Mouse (Mus musculus) midbrain, postnatal 0 days (tissue): ENCODE measurements at regions not wholly inside any gene's neighbourhood (a gene's known extent, or its start where the extent isn't known, plus 50 kb on each side); places are given as distances from the start of the nearest gene placed in this dataset.
A peak's percentile ranks its signal among the peaks of the same experiment; 100 is the strongest.
"Not testable (repeated sequence)": the region's sequence is repeated elsewhere in the genome, so short reads cannot be mapped to it uniquely, and the experiment has no call there.

Experiments used
- ATAC-seq: fragments of 200-750 bp; cut with Nextera tagmentation; 2 replicates; pipeline ENCODE4 v1.8.0; 2017; ENCODE audit warnings: moderate number of reproducible peaks, mild to moderate bottlenecking, moderate TSS enrichment, moderate library complexity; ENCODE audit not compliant: low FRiP score
- DNase-seq: peaks from one replicate; pipeline ENCODE4 v3.0.0-alpha.2; 2015; ENCODE audit warnings: low spot score
- H3K27ac ChIP-seq: fragments of 300-500 bp; sonication (generic); 2 replicates; pipeline ENCODE4 v1.5.1; 2014; ENCODE audit warnings: low read depth, mild to moderate bottlenecking, low read length, mixed read lengths
- H3K27me3 ChIP-seq: fragments of 300-500 bp; sonication (generic); 2 replicates; pipeline ENCODE4 v1.6.1; 2014; ENCODE audit warnings: low read length, control low read depth, mixed read lengths; ENCODE audit not compliant: insufficient read depth
- H3K36me3 ChIP-seq: fragments of 300-500 bp; sonication (generic); 2 replicates; pipeline ENCODE4 v1.6.1; 2014; ENCODE audit warnings: low read length, control low read depth, mixed read lengths; ENCODE audit not compliant: insufficient read depth
- H3K4me1 ChIP-seq: fragments of 300-500 bp; sonication (generic); 2 replicates; pipeline ENCODE4 v1.6.1; 2014; ENCODE audit warnings: mild to moderate bottlenecking, control low read depth, antibody characterized with exemption, low read length, mixed read lengths; ENCODE audit not compliant: insufficient read depth
- H3K4me2 ChIP-seq: fragments of 300-500 bp; sonication (generic); 2 replicates; pipeline ENCODE4 v1.6.1; 2014; ENCODE audit warnings: low read depth, mild to moderate bottlenecking, low read length, mixed read lengths; ENCODE audit not compliant: poor library complexity, severe bottlenecking
- H3K4me3 ChIP-seq: fragments of 300-500 bp; sonication (generic); 2 replicates; pipeline ENCODE4 v1.5.1; 2014; ENCODE audit warnings: low read depth, mild to moderate bottlenecking, low read length, moderate library complexity
- H3K9ac ChIP-seq: fragments of 300-500 bp; sonication (generic); replicated peaks from 2 replicates; pipeline ENCODE4 v1.6.1; 2014; ENCODE audit warnings: mild to moderate bottlenecking, low read length, moderate library complexity, mixed read lengths; ENCODE audit not compliant: poor library complexity, severe bottlenecking
- H3K9me3 ChIP-seq: fragments of 300-500 bp; sonication (generic); 2 replicates; pipeline ENCODE4 v1.6.1; 2016; ENCODE audit warnings: low read length, control low read depth
- CTCF ChIP-seq: IDR thresholded peaks from 2 replicates; pipeline ENCODE4 v1.5.1; 2016; ENCODE audit warnings: antibody characterized with exemption, mild to moderate bottlenecking
- WGBS: fragments of 180-500 bp; shearing (Covaris S2); extraction: QIAGEN DNeasy Blood & Tissue Kit; methylation state at CpG from one replicate; pipeline ENCODE4 v1.1.7; 2014; 5-methylcytosine and 5-hydroxymethylcytosine counted together

- no peak for ATAC-seq
- Histone ChIP-seq H3K9ac (no peak overlapping the region), H3K4me1 (no peaks in the 10 kb centered on the region), H3K4me2 (no peak overlapping the region), H3K27ac (no peak overlapping the region), H3K4me3 (no peak overlapping the region), H3K27me3 (no peaks in the 10 kb centered on the region), H3K36me3 (no peaks in the 10 kb centered on the region), H3K9me3 (no peaks in the 10 kb centered on the region)
- no peak for DNase-seq
- no peak for TF ChIP-seq CTCF
- 63% methylated on average over 4 of the region's 4 CpGs for WGBS
Measured at GRCm38 (mm10) chr3:6100863-6101262, 350.3 kb downstream of the Gm8797 start.

- TF ChIP-seq CTCF, result no peak
- Histone ChIP-seq H3K9me3 (no peaks in the 10 kb centered on the region), H3K4me2 (no peak overlapping the region), H3K27ac (no peak overlapping the region), H3K9ac (no peak overlapping the region), H3K4me3 (no peak overlapping the region), H3K4me1 (no peaks in the 10 kb centered on the region), H3K27me3 (no peaks in the 10 kb centered on the region), H3K36me3 (no peaks in the 10 kb centered on the region)
- no peak for ATAC-seq
- DNase-seq, result peak; percentile 5
- WGBS, result 73% methylated on average over 1 of the region's 1 CpGs
Measured at GRCm38 (mm10) chr3:6102866-6103265, 352.3 kb downstream of the Gm8797 start.

DNA sequence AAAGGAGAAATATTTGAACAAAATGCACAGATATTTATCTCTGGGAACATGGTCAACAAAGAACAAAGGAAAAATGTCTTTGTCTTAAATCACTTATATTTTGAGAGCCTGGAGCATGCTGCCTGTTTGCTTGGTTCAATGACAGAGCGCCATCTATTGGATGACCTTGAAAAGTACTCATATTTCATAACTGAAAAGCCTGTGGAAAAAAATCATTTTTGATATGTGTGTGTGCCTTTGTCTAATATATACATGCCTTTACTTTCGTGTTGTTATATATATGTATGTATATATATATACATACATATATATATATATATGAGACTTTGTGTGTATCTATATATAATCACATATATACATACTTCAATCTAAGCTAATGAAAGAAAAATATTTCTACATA lies 356.1 kb downstream of the Gm8797 start:
- Histone ChIP-seq H3K4me2 (no peak overlapping the region), H3K9ac (no peak overlapping the region), H3K27me3 (no peaks in the 10 kb centered on the region), H3K4me1 (no peaks in the 10 kb centered on the region), H3K9me3 (no peaks in the 10 kb centered on the region), H3K27ac (no peak overlapping the region), H3K36me3 (no peaks in the 10 kb centered on the region), H3K4me3 (no peak overlapping the region)
- peak; percentile 79 for TF ChIP-seq CTCF
- DNase-seq (peak; percentile 85), ATAC-seq (peak; percentile 52; the same call in 1 of the 2 replicates)
- 7% methylated on average over 2 of the region's 2 CpGs for WGBS

DNA sequence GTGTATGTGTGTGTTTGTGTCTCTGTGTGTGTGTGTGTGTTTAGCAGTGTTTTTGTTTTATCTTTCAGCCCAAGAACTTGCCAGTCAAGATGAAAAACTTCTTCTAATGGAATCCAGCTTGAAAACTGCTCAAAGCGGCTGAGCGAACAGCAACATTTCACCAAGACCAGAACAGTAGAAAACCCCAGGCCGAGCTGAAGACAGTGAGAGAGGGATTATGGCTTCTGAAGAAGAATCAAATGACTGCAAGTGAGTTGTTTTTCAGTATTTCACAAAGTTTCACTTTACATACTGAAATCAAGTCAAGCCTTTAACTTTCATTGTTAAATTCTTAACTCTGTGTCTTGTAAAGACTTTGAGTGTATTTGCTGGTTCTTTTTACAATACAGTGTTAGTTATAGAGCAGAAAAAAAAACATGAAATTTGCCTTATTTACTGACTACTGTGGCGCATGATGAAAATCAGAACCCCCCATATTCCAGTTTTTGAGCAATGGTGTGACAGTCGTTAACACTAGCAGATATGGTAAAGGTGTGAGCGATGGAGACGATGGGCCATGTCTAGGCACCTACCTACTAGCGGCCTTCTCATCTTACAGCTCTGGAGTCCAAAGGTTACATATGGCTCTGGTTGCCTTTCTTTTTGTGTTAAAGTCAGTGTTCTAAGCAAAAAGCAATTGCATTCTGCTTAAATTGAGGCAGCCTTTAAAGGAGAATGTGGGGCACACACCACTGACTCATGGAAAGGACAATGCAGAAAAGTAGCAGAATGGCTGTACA lies 357.0 kb downstream of the Gm8797 start:
- Histone ChIP-seq H3K4me2 (no peak overlapping the region), H3K4me1 (no peaks in the 10 kb centered on the region), H3K9me3 (no peaks in the 10 kb centered on the region), H3K4me3 (no peak overlapping the region), H3K9ac (no peak overlapping the region), H3K27ac (no peak overlapping the region), H3K36me3 (no peaks in the 10 kb centered on the region), H3K27me3 (no peaks in the 10 kb centered on the region)
- DNase-seq, result no peak
- WGBS, result 76% methylated on average over 8 of the region's 8 CpGs
- ATAC-seq, result no peak
- no peak for TF ChIP-seq CTCF

DNA sequence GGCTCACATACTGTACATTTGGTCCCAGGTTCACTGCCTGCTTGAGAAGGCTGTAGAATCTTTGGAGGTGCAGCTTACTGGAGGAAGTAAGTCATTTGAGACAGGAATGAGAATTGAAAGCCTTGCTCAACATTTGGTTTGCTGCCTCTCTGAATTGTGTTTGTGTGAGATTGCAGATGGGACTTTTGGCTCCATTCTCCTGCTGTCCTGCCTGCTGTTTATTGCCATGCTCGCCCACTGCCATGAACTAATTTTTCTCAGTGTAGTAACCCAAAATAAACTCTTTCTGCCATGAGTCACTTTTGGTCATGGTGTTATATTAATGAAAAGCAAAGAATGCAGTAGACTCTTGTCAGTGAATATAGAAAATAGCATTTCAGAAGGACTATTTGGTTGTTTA lies 368.1 kb downstream of the Gm8797 start:
- ATAC-seq (no peak), DNase-seq (no peak)
- Histone ChIP-seq H3K27me3 (no peaks in the 10 kb centered on the region), H3K9me3 (no peaks in the 10 kb centered on the region), H3K4me2 (no peak overlapping the region), H3K4me3 (no peak overlapping the region), H3K27ac (no peak overlapping the region), H3K36me3 (no peaks in the 10 kb centered on the region), H3K9ac (no peak overlapping the region), H3K4me1 (no peaks in the 10 kb centered on the region)
- 90% methylated on average over 1 of the region's 1 CpGs for WGBS
- no peak for TF ChIP-seq CTCF

- not testable (repeated sequence) for H3K27ac ChIP-seq, H3K36me3 ChIP-seq, H3K4me1 ChIP-seq, ATAC-seq, H3K9me3 ChIP-seq, H3K4me3 ChIP-seq, H3K4me2 ChIP-seq, H3K27me3 ChIP-seq, DNase-seq, H3K9ac ChIP-seq
- WGBS, result 80% methylated on average over 9 of the region's 9 CpGs
Measured at GRCm38 (mm10) chr3:6135754-6136153, 385.1 kb downstream of the Gm8797 start.
